Mouse (Mus musculus): ENCODE measurements around the gene Ankrd34b.

Gene Ankrd34b

DNA sequence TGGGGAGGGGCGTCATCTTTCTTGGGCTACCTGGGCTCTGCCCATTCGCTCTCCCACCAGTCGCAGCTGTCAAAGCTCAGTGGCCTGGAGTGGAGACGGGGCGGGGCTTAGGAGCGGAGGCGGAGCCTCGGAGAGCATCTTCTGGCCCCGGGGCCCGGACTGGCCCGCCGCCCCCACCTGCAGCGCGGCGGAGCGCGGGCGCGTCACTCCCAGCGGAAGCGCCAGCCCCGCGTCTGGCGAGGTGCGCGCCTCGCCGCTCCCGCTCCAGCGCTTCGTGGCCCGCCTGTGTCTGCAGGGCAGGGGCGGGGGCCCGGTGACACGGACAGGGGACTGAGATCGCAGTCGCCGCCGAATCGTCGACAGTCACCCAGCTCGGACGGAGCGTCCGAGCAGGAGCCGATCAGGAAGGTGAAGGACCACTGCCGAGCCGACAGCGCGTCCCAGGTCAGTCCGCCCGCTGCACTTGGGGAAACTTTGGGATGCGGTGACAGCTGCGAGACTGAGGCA, at the start of gene Ankrd34b:
Ankrd34b (plus strand) TSS at position 139 of the 507 bp plus-strand sequence.
- peak; percentile 93 for DNase-seq

DNA sequence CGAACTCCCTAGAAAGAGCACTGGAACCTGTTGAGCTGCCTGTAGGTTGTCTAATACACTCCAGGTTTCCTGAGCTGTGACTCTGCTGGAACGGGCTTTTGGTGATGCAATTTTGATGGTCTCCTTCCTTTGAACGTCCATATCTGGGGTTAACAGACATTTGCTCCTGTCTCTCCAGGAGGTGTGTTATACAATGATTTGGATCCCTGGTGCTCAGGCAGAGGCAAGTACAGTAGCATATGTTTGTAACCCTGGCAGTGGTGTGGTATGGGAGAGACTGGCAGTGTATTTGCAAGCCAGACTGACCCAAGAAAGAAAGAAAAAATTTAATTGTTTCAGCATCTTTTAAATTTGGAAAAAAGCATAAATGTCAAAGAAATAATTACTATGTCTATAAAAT, 38.3 kb upstream of the Ankrd34b start:
- DNase-seq, result no peak

DNA sequence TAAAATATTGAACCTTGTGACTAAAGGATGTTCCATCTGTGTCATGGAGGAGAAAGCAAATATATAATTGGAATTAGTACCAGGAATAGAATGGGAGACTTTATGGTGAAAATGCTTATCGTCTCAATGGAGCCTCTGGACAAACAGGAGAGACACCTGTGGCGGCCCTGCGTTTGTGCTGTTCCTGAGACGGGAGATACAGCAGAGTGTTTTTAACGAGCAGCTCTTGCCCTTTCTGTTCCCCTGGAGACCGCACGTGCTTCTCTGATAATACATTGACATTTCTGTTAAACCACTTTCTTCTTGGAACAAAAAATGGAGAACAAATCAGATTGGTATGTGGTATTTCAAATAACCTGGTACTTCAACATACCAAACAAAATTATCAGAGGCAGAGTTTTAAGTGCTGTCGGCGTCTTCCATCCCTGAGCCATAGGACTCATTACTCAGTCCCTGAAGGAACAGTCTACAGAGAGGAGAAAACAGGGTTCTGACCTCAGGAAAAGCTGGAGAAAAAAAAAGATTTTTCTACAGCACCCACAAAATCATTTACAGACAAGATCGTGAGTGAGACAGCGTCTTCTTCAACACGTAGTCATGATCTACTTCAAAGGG, 32.5 kb upstream of the Ankrd34b start:
- DNase-seq, result no peak

DNA sequence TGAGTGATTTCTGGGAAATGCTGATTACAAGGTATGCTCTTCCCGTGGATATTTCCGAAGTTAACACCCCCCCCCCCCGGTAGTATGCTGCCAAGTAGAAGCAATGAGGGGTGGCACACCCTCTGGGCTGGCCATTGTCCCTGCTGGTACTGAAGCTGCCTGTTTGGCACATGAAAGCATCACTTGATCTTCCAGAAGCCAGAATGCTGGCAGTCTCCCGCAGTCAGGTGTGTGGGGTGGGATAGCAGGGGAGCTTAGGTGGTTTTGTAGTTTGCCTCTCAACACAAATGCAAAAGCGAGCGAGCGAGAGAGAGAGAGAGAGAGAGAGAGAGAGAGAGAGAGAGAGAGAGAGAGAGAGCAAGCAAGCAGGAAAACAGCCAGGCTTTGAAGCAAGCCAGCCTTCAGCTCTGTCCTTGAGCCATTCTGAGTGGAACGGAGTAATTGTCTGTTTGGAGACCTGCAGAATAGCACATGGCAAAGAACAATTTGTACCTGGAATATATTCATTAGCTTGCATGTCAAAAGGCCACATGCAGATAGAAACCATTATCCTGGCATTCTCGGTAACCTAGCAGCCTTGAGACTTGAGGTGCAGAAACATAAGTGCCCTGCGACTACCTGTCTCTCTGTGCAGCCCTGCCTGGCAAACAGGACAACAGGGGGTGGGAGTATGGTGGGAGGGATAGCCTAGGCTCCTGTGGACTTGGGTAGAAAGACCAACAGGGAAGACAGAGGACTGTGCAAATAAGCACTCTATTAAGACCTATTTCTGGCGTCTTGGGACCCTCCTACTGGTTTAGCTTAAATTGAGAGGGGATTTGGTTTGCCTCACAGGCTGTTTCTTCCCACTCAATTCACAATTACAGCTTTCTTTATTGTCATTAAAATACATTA, 27.0 kb upstream of the Ankrd34b start:
- peak; percentile 60 for DNase-seq

DNA sequence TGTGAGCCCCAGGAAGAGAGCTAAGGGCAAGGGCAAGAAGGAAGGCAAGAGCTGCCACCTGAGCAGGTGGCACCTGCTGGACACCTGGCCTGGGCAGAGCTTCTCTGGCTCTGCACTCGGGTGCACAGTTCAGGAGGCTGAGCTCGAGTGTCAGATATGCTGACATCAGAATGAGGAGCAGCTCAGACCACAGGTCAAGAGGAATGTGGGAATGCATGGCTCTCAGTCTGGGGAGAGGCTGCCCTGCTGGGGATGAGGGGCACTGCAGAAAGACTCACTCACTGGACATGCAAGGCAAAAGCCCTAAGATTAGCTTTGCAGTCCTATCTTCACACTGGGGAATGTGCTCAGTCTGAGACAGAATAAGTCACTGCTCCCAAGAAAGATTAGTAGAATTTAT, 23.6 kb upstream of the Ankrd34b start:
- no peak for DNase-seq

DNA sequence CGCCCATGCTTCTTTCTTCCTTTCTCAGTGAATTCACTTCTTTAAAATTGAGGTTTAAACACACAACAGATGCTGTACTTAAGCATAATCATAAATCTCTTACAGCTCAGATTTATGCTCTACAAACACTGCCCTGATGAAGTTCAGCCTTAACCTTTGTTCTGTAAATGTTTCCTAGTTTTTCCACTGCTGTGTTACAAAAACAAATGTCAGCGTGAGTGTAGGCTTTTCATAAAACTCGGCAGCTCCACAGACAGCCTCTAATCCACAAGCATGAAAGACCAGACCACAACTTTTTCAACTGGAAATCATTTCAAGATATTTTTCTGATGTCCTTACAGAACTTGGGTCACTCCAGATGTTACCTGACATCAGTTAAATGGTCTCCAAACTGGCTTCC, 22.2 kb upstream of the Ankrd34b start:
- no peak for DNase-seq

DNA sequence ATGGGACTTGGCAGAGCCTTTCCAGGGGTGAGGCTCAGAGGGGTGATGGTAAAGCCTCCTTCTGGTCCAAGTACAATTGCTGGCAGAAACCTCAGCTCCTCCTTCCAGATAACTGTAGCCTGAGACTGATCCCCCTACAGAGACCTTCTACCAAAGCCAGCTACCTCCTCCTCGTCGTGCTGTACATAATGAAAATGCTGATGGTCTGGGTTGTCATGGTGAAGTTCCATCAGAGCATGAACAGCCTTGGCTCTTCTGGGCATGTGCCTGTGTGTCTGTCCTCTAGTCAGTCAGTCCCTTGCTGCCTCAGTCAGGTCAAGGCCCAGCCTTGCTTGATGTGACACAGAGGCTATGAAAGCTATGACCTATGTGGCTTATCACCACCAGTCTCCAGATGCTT, 15.2 kb upstream of the Ankrd34b start:
- DNase-seq, result no peak

DNA sequence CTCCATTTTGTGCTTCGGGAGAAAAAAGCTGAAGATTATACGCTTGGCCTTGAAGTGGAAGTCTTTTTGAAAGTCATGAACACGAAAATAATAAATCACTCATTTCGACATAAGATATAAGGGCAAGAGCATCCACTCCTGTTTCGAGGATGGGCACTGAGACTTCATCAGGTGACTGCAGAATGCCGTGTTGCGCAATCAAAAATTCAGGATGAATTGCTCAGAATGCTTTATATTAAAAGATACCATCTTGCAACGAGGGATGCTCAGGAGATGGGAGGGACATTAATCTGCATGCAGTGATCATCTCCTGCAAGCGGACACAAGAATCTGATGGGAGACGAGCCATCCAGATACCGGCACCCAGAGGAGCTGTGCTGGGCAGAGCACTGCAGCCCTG, 6.1 kb upstream of the Ankrd34b start:
- DNase-seq, result no peak

DNA sequence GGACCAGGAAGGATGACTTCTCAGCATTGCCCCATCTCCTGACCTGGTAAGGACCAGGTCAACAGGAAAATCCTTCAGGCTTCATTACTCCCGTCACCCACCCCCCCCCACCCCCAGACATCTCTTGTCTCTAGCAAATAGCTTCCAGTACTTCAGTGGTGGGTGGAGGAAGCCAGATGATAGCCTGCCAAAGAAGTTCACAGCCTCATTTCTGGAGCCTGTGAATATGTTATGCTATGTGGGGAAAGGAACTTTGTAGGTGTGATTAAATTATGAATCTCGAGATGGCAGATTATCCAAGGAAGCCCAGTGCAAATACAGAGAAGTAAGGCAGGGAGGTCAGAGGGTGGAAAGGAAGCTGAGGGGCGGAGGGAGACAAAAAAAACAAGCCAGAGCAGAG, 2.0 kb upstream of the Ankrd34b start:
- no peak for DNase-seq

DNA sequence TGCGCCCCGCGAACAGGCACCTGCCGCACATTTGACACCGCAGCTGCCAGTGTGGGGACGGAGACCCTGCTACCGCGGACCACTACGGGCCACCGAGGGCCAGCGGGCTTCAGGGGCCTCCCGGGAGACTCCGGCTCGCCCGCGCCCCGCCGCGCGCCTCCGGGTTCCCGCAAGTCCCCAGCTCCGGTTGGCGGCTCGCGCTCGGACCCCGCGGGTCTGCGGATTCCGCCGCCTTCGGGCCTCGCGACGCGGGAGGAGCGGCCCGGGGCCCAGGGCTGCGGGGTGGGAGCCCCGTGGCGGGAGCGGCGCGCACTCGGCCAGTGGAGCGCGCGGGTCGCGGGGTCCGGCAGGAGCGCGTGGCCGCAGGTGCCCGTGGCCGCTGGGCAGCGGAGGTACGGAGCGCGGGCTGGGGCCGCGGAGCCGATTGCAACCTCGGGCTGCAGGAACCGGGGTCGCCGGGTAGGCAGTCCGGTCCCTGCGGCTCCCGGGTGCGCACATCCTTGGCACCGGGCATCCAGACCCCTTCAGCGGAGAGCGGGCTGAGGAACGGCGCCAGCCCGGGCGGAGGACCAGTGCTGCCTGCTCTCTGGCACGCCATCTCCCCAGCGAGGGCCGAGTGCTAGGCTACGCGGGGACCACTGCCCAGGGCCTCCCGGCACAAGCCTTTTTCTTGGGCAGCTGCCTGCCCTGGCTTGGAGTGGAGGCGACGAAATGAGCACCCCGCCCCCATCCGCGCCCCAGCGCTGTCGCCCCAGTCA, 777 bp downstream of the Ankrd34b start:
- DNase-seq, result peak; percentile 56

DNA sequence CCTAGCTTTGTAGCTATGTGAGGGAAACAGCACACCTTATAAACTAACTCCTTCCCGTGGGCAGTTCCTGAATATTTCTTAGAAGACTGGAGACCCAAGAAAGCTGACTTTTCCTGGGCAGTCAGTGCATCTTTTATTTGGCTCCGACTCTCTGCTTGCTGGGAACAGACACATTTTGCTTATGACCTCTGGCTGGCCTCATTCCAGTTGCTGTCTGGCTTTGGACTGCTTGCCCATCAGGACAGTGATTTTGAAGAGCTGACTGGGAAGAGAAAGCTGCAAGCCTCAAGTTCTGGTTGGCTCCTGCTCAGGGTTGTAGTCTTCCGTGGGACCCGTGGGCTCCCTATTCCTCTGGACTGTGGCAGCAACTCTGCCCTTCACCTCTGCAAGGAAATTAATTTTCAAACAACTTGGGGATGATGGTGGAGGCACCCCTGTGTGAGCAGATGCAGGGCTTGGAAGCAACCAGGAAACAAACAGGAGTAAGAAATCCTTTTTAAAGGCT, 1.7 kb downstream of the Ankrd34b start:
- DNase-seq, result peak; percentile 32

DNA sequence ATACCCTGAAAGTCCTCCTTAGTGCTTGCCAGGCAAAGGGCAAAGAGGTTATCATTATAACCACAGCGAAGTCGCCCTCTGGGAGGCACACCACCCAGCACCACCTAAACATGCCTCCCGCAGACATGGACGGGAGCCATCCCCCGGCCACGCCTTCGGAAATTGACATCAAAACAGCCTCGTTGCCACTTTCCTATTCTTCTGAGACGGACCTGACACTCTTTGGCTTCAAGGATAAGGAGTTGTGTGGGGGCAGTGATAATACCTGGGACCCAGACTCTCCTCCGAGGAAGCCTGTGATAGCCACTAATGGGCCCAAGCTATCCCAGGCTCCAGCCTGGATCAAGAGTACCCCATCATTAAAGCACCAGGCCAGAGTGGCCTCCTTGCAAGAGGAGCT, 13.0 kb downstream of the Ankrd34b start:
- no peak for DNase-seq

DNA sequence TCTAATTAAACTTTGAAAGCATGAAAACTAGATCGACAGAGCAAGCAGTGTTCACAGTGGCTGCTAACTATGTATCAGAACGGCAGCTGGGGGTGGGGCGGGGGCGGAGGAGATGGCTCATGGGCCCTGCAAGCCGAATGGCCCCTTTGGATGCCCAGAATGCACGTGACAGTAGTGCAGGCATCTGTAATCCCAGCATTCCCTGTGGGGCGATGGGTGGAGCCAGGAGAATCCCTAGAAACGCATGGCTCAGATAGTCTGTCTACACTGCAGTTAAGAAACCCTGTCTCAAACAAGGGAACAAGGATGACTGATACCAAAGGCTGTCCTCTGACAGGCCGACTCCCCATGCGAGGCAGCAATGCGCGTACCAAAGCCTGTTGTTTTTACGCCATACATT, 14.6 kb downstream of the Ankrd34b start:
- no peak for DNase-seq

DNA sequence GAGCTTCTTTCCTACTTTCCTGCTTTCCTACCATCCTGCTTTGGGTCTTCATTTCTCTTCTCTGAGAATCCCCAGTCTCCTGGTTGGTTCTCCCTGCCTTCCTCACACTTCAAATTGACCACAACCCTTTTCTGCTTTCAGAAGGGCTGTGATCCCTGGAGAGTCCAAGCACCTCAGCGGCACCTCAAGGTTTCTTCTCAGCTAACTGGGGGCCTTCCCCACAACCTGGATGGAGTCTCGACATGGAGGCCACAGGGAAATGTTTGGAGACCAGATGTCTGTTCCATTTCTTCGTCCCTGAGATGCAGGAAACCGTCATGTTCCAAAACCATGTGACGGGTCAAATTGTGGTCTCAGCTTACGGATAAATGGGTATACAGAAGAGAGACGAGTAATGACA, 21.2 kb downstream of the Ankrd34b start:
- DNase-seq, result no peak

DNA sequence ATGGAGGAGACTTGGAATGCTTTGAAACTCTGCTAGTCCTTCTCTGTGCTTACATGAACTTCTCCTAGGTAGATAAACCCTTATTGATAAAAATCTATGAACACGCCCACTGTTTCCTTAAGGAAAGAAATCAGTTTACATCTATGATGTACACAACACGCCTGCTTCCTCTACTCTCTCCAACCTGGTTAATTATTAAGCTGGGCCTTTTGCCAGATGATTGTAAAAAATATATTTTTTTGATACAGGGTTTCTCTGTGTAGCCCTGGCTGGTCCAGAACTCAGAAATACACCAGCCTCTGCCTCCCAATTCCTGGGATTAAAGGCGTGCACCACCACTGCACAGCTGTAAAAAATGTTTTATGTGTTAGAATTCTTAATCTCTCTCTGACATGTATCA, 39.0 kb downstream of the Ankrd34b start:
- no peak for DNase-seq

DNA sequence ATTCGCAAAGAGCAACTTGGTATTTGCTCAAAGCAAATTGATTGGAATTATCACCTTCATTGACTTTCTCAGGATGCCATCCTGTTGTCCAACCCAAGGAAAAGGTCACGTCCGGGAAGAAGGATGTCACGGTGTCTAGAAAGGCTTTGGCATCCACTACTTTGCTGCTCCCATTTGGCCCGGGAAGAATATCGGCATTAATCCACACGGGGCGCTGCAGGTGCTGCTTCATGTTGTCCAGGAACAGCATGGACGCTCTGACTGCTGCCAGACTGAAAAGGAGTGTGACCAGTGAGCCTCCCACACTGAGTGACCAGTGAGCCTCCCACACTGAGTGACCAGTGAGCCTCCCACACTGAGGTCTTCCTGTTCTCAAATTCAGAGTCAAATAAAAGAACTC, 42.2 kb downstream of the Ankrd34b start:
- no peak for DNase-seq

DNA sequence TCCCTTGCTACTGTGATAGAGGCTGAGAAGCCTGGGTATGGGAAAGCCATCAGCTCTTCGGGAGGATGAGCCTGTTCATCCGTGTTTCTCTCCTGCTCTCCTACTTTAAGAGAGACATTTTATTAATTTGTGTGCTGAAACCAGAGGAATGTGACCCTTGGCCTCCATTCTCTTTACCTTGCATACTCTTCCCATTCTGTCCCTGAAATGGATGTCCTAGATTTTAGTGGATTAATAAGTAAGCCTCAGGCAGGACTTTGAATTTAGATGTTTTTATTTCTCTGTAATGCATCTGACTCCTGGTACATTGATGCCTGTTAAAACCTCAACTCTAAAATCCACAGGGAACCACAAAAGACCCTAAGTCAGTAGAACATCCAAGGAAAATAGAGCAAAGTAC, 43.7 kb downstream of the Ankrd34b start:
- no peak for DNase-seq

DNA sequence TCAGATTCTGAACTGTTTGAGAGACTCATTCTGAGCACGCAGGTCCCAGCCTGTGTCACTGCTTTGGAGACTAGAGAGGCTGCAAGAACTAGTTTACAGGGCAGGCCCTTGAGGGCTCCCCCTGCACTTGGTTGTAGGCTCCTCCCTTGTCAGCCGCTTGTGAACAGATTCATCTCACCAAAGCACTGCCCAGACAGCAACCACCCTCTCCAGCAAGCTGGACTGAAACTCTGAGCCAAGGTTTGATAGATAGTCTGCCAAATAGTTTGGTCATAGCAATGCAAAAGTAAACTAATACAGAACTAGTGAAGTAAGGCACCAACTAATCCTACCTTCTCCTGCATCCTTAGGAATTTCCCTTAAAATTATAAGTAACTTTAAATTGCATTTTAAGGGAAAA, 44.5 kb downstream of the Ankrd34b start:
- no peak for DNase-seq

DNA sequence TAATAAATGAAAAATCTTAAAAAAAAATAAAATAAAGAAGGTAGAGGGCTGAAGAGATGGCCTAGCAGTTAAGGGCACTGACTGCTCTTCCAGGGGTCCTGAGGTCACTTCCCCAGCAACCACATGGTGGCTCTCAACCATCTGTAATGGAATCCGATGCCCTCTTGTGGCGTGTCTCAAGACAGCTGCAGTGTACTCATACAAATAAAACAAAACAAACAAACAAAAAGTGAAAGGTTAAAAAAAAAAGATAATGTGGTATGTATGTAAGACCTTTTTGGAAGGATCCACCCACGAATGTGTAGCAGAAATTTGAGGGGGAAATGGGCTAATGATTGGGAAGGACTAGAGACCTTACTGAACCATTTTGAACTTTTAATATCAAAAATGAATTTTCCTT, 57.7 kb downstream of the Ankrd34b start:
- DNase-seq, result peak; percentile 63

DNA sequence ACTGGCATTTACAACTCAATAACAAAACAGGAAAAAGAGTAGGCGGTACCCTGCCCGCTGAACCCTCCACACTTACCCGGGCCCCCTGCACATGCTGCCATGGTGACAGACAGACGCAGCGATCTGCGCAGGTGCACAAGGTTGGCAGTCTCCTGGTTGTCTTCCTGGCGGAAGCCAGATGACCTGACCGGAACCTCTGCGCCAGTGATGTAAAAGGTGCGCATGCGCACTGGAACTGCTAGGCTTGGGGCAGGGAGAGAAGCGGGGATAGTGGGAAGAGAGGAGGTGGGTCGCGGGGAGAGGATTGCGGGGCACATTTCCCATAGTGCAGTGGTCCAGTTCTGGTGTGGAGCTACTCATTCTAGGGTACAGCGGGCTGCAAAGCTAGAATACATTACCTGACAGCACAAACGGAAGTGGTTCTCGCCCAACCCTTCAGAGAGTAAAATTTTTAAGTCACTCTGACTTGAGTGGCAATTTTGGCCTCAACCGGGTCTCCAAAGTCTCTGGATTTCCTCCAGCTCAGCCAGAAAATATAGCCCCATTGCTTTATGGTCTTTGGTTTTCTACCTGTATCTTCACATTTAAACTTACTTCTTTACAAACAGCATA, 58.3 kb downstream of the Ankrd34b start, which contains the start of gene Fam151b:
Fam151b (minus strand) TSS at position 164 of the 612 bp plus-strand sequence.
- DNase-seq, result peak; percentile 95

DNA sequence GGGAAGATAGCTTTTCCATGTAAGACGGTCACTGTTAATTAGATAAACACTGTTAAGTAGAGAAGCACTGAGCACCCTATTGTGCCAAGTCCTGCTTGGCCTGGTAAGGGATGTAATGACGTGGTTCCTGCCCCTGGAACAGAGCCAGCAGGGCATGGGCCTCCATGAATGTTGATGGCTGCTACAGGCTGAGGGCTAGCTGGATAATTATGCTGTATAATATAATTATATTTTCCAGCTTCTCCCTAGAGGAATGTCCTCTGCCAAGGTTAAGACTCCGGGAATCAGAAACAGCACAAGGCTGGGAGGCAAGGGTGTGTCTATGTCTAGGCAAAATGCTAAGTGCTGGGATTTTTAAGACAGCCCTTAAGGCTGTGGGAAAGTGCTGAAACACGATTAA, 65.1 kb downstream of the Ankrd34b start:
- no peak for DNase-seq

All from cerebellum, adult 9-10 months (tissue).